Mouse (Mus musculus) embryo, embryonic 10 days (tissue): ENCODE data around the gene Gm10147.
"Not testable (repeated sequence)": the region's sequence is repeated elsewhere in the genome, so short reads cannot be mapped to it uniquely, and the experiment has no call there.

Experiments used
- DNase-seq: peaks from one replicate; pipeline ENCODE4 v3.0.0-alpha.2; 2015; ENCODE audit warnings: low spot score

Gm10147 gene

GRCm38 (mm10) chrX:28607742-28608141 is at the start of gene Gm10147:
TSS of gene Gm10147 (minus strand) at chrX:28607842.
- not testable (repeated sequence) for DNase-seq
